ENCODE assay signal across 14 mouse cellular contexts in genomic region chr2:158524129-158524860, GRCm38 (mm10). TPM values are rescaled to one million over a fixed set of nuclear protein-coding genes. Genes with fewer than 3 reads are reported as not detected.
DNase-seq lines count a peak whose midpoint lies in the region.
"Had no signal": no experiment of that assay in that cellular context is flagged by ENCODE, and none has a peak within 500 bp of the region (broad histone marks: within the 10 kb centered on the region; RNA-seq: fewer than 3 reads in every experiment).

No protein-coding gene starts in this region.

- intact Hi-C loops in heart, postnatal 25 days (cut with DNase I), result no loop called here

- DNase-seq in heart, adult 18-20 months, result peak; percentile 15 to 16
- no peak for DNase-seq in heart, postnatal 25 days (ENCODE audit: low spot score)
- DNase-seq in layer of hippocampus, postnatal 10 days (ENCODE audit: low spot score in 2 of 2), result peak; percentile 24 to 37
- no peak for DNase-seq in layer of hippocampus, adult 9-10 months (ENCODE audit: low spot score)
- DNase-seq in ovary, postnatal 36 days (ENCODE audit: low spot score), result peak; percentile 21
- DNase-seq in ovary, postnatal 14 days (ENCODE audit: low spot score), result no peak
- DNase-seq in kidney, postnatal 36 days, result peak; percentile 8 to 42
- DNase-seq: adrenal gland, postnatal 25 days; gastrocnemius, postnatal 25 days; thymus, adult 2 months had no signal

RNA-seq across cellular contexts. Expression of gene Arhgap40, which starts 11.7 kb away (rescaled TPM):
- total RNA-seq in heart, adult 18-20 months (2021), result not detected
- total RNA-seq in heart, postnatal 25 days (2021), result not detected
- total RNA-seq in layer of hippocampus, postnatal 10 days (2021), result under 1 TPM in 1 of 2 experiments, not detected in 1; 0.38 TPM
- total RNA-seq: adrenal gland, postnatal 25 days; common myeloid progenitor, adult 5-6 weeks; gastrocnemius, postnatal 25 days; left cerebral cortex, postnatal 36 days; MEL; neutrophil, adult 5-6 weeks had no signal

RNA-seq across cellular contexts. Expression of gene Adig, which starts 21.9 kb away (rescaled TPM):
- total RNA-seq in heart, adult 18-20 months (2021), result 10 to 100 TPM in 1 of 2 experiments, 1 to 10 TPM in 1; 3.1 to 18.9 TPM
- total RNA-seq in heart, postnatal 25 days (2021), result 1 to 10 TPM in 1 of 2 experiments, under 1 TPM in 1; 0.75 to 3.3 TPM
- not detected for total RNA-seq in layer of hippocampus, postnatal 10 days (2021)
- total RNA-seq: common myeloid progenitor, adult 5-6 weeks; left cerebral cortex, postnatal 36 days; MEL; neutrophil, adult 5-6 weeks had no signal

Comparison
In these comparisons a context has a peak if more than half of its experiments do, and no peak if none do; other contexts are left out.
1. DNase-seq: peak in heart, adult 18-20 months (2 of 2), layer of hippocampus, postnatal 10 days (2 of 2), ovary, postnatal 36 days (single experiment) and kidney, postnatal 36 days (2 of 2); none in heart, postnatal 25 days (single experiment), layer of hippocampus, adult 9-10 months (single experiment) and ovary, postnatal 14 days (single experiment).